Mouse (Mus musculus): ENCODE results near the gene Omt2b. TPM values are rescaled to one million over a fixed set of nuclear protein-coding genes. Genes with fewer than 3 reads are reported as not detected.

The Omt2b gene
- polyA plus RNA-seq (2015; fragmentation: Nextera tagmentation; extraction: Ambion mirVana), result not detected in 2 replicates

GRCm38 (mm10) chr9:78327289-78327688 lies at the start of gene Omt2b:
Gene Omt2b, plus strand, starts transcription at chr9:78327589.

GRCm38 (mm10) chr9:78289723-78290122 lies 37.7 kb upstream of the Omt2b start, which contains the start of gene Gm10639:
Gene Gm10639, plus strand, starts transcription at chr9:78289923.

GRCm38 (mm10) chr9:78314696-78315095 lies 12.7 kb upstream of the Omt2b start, which contains the start of gene Omt2a:
Gene Omt2a, minus strand, starts transcription at chr9:78314796.

GRCm38 (mm10) chr9:78355611-78356010 lies 28.2 kb downstream of the Omt2b start, which contains the start of gene Gsta2:
Gene Gsta2, minus strand, starts transcription at chr9:78355788.

GRCm38 (mm10) chr9:78367959-78368358 lies 40.6 kb downstream of the Omt2b start, which contains the start of gene Dppa5a:
Gene Dppa5a, minus strand, starts transcription at chr9:78368177.

GRCm38 (mm10) chr9:78378113-78378785 lies 50.9 kb downstream of the Omt2b start, which contains the start of gene Ooep:
Gene Ooep, minus strand, starts transcription at chr9:78378725.

Other genes starting within 250 kb of the Omt2b start
- 122 and 126 TPM in 2 replicates for gene Fbxo9, start 218.5 kb upstream of the Omt2b start, polyA plus RNA-seq (2015; fragmentation: Nextera tagmentation; extraction: Ambion mirVana)
- gene Ick, start 218.4 kb upstream of the Omt2b start, polyA plus RNA-seq (2015; fragmentation: Nextera tagmentation; extraction: Ambion mirVana), result 24.0 and 26.8 TPM in 2 replicates
- gene Gsta4, start 144.8 kb upstream of the Omt2b start, polyA plus RNA-seq (2015; fragmentation: Nextera tagmentation; extraction: Ambion mirVana), result 53.6 and 62.7 TPM in 2 replicates
- gene Gsta1, start 96.9 kb upstream of the Omt2b start, polyA plus RNA-seq (2015; fragmentation: Nextera tagmentation; extraction: Ambion mirVana), result not detected in 2 replicates
- not detected in 2 replicates for gene Gm3776, start 70.5 kb upstream of the Omt2b start, polyA plus RNA-seq (2015; fragmentation: Nextera tagmentation; extraction: Ambion mirVana)
- gene Gm10639, start 37.7 kb upstream of the Omt2b start, polyA plus RNA-seq (2015; fragmentation: Nextera tagmentation; extraction: Ambion mirVana), result not detected in 2 replicates
- gene Omt2a, start 12.8 kb upstream of the Omt2b start, polyA plus RNA-seq (2015; fragmentation: Nextera tagmentation; extraction: Ambion mirVana), result not detected in 2 replicates
- not detected in 2 replicates for gene Gsta2, start 28.2 kb downstream of the Omt2b start, polyA plus RNA-seq (2015; fragmentation: Nextera tagmentation; extraction: Ambion mirVana)
- 5.0 and 5.3 TPM in 2 replicates for gene Dppa5a, start 40.6 kb downstream of the Omt2b start, polyA plus RNA-seq (2015; fragmentation: Nextera tagmentation; extraction: Ambion mirVana)
- 3.8 and 4.1 TPM in 2 replicates for gene Ooep, start 51.1 kb downstream of the Omt2b start, polyA plus RNA-seq (2015; fragmentation: Nextera tagmentation; extraction: Ambion mirVana)
- 0.20 and 0.40 TPM in 2 replicates for gene Ddx43, start 68.2 kb downstream of the Omt2b start, polyA plus RNA-seq (2015; fragmentation: Nextera tagmentation; extraction: Ambion mirVana)
- gene Cgas, start 115.6 kb downstream of the Omt2b start, polyA plus RNA-seq (2015; fragmentation: Nextera tagmentation; extraction: Ambion mirVana), result 0.76 and 1.2 TPM in 2 replicates
- gene Mto1, start 120.6 kb downstream of the Omt2b start, polyA plus RNA-seq (2015; fragmentation: Nextera tagmentation; extraction: Ambion mirVana), result 25.7 and 26.4 TPM in 2 replicates
- gene Gm17324, start 121.2 kb downstream of the Omt2b start, polyA plus RNA-seq (2015; fragmentation: Nextera tagmentation; extraction: Ambion mirVana), result 3.4 and 4.8 TPM in 2 replicates
- 2,333 and 2,366 TPM in 2 replicates for gene Eef1a1, start 161.6 kb downstream of the Omt2b start, polyA plus RNA-seq (2015; fragmentation: Nextera tagmentation; extraction: Ambion mirVana)

All from neural tube, postnatal 0 days (tissue).